Mouse (Mus musculus) neural tube, embryonic 13.5 days (tissue): ENCODE measurements at regions not wholly inside any gene's neighbourhood (a gene's known extent, or its start where the extent isn't known, plus 50 kb on each side); places are given as distances from the start of the nearest gene placed in this dataset.
A peak's percentile ranks its signal among the peaks of the same experiment; 100 is the strongest.

Source experiments
- ATAC-seq: fragments of 200-750 bp; cut with Nextera tagmentation; 2 replicates; pipeline ENCODE4 v1.8.0; 2017; ENCODE audit warnings: low read depth, mild to moderate bottlenecking, moderate TSS enrichment, moderate library complexity
- H3K27ac ChIP-seq: fragments of 300-500 bp; sonication (generic); replicated peaks from 2 replicates; pipeline ENCODE4 v1.5.1; 2015; ENCODE audit warnings: moderate library complexity, mild to moderate bottlenecking, inconsistent platforms
- H3K27me3 ChIP-seq: fragments of 300-500 bp; sonication (generic); 2 replicates; pipeline ENCODE4 v1.6.1; 2015; ENCODE audit warnings: mild to moderate bottlenecking, inconsistent platforms
- H3K36me3 ChIP-seq: fragments of 300-500 bp; sonication (generic); 2 replicates; pipeline ENCODE4 v1.6.1; 2015; ENCODE audit warnings: mild to moderate bottlenecking, inconsistent platforms
- H3K4me1 ChIP-seq: fragments of 300-500 bp; sonication (generic); replicated peaks from 2 replicates; pipeline ENCODE4 v1.6.1; 2015; ENCODE audit warnings: inconsistent platforms
- H3K4me2 ChIP-seq: fragments of 300-500 bp; sonication (generic); 2 replicates; pipeline ENCODE4 v1.6.1; 2015; ENCODE audit warnings: inconsistent platforms, mild to moderate bottlenecking, moderate library complexity
- H3K4me3 ChIP-seq: fragments of 300-500 bp; sonication (generic); 2 replicates; pipeline ENCODE4 v1.5.1; 2015; ENCODE audit warnings: mild to moderate bottlenecking, inconsistent platforms
- H3K9ac ChIP-seq: fragments of 300-500 bp; sonication (generic); 2 replicates; pipeline ENCODE4 v1.6.1; 2015; ENCODE audit warnings: moderate library complexity, mild to moderate bottlenecking, inconsistent platforms
- H3K9me3 ChIP-seq: fragments of 300-500 bp; sonication (generic); 2 replicates; pipeline ENCODE4 v1.6.1; 2016; ENCODE audit warnings: inconsistent platforms
- WGBS: fragments of 180-500 bp; shearing (Covaris S2); methylation state at CpG from one replicate; pipeline ENCODE4 v1.1.7; 2015; 5-methylcytosine and 5-hydroxymethylcytosine counted together

GRCm38 (mm10) chr3:66646251-66646650 lies 334.9 kb upstream of the Rsrc1 start:
- H3K4me1 ChIP-seq = peaks cover 19% of the 10 kb centered on the region
- H3K4me2 ChIP-seq = no peak overlapping the region

DNA sequence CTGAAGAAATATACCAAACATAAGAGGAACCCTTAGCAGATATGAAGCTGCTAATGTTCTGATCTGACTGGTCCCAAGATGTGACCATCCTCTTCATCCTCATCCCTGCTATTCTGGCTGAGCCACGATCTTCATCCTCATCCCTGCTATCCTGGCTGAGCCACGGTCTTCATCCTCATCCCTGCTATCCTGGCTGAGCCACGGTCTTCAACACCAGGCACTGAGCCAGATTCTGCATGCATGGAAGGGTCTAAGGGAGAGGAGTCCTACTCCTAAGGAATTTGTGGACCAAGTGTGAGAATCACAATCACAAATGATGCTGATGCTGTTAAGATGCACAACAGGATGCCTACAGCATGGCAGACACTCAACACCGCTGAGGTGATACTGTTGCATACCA lies 331.9 kb upstream of the Rsrc1 start:
- Histone ChIP-seq H3K4me2 (no peak overlapping the region), H3K9ac (no peak overlapping the region), H3K9me3 (no peaks in the 10 kb centered on the region), H3K4me1 (peaks cover 19% of the 10 kb centered on the region), H3K27me3 (no peaks in the 10 kb centered on the region), H3K36me3 (no peaks in the 10 kb centered on the region), H3K27ac (no peak overlapping the region), H3K4me3 (no peak overlapping the region)
- WGBS = 89% methylated on average over 4 of the region's 4 CpGs
- no peak for ATAC-seq

More at GRCm38 (mm10) chr3:66646251-66646650, 334.9 kb upstream of the Rsrc1 start:
- H3K4me3 ChIP-seq = no peak overlapping the region
- no peaks in the 10 kb centered on the region for H3K9me3 ChIP-seq
- H3K36me3 ChIP-seq = no peaks in the 10 kb centered on the region
- H3K9ac ChIP-seq = no peak overlapping the region
- H3K27ac ChIP-seq = no peak overlapping the region
- 70% methylated on average over 4 of the region's 4 CpGs for WGBS
- H3K27me3 ChIP-seq = no peaks in the 10 kb centered on the region
- ATAC-seq = no peak

GRCm38 (mm10) chr3:66650076-66650748 lies 331.0 kb upstream of the Rsrc1 start:
- H3K9ac ChIP-seq = no peak overlapping the region
- no peaks in the 10 kb centered on the region for H3K27me3 ChIP-seq
- H3K27ac ChIP-seq = no peak overlapping the region
- H3K9me3 ChIP-seq = no peaks in the 10 kb centered on the region
- H3K4me2 ChIP-seq = no peak overlapping the region
- peaks cover 12% of the 10 kb centered on the region; the same call in 1 of the 2 replicates for H3K4me1 ChIP-seq
- WGBS = 72% methylated on average over 15 of the region's 15 CpGs
- H3K4me3 ChIP-seq = no peak overlapping the region
- peak; percentile 61 for ATAC-seq
- H3K36me3 ChIP-seq = no peaks in the 10 kb centered on the region

DNA sequence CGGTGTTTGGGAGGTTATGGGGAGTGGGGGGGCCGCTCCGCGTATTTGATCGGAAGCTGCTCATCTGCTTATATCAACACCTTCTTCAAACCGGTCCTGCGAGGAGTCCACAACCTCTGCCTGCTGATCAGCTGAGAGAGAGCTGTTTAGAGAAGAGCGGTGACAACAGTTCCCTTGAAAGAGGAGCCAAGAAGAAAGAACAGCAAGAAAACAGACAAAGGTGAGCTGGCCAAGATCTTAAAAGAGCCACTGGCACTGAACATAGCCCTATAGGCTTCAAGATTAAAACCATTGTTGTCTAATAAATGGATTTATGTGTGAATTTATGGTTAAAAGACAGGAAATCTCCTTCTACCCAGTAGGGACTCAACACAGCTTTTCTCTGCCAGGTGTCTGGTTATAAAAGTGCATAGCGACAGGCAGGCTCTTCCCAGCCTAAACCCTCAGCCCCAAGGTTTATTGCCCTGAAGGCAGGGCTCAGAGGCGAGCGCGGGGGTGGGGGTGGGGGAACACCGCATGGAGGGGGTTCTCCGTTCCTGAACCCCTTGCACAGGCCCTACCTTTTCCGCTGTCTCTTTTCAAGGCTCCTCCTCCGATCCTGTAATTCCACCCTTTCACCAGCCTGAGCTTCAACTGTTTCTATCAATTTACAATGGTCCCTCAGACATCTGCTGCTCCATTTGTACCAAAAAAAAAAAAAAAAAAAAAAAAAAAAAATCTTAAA lies 330.3 kb upstream of the Rsrc1 start:
- peak; percentile 50; the same call in 1 of the 2 replicates for ATAC-seq
- Histone ChIP-seq H3K9me3 (no peaks in the 10 kb centered on the region), H3K4me1 (peaks cover 12% of the 10 kb centered on the region; the same call in 1 of the 2 replicates), H3K27ac (no peak overlapping the region), H3K27me3 (no peaks in the 10 kb centered on the region), H3K36me3 (no peaks in the 10 kb centered on the region), H3K9ac (no peak overlapping the region), H3K4me3 (no peak overlapping the region), H3K4me2 (peak overlapping the region; percentile 32; the same call in 1 of the 2 replicates)
- 36% methylated on average over 16 of the region's 16 CpGs for WGBS

GRCm38 (mm10) chr3:66652139-66652846 lies 328.9 kb upstream of the Rsrc1 start:
- Histone ChIP-seq H3K4me3 (no peak overlapping the region), H3K9me3 (no peaks in the 10 kb centered on the region), H3K36me3 (no peaks in the 10 kb centered on the region), H3K27me3 (no peaks in the 10 kb centered on the region), H3K4me1 (peaks cover 12% of the 10 kb centered on the region; the same call in 1 of the 2 replicates), H3K4me2 (no peak overlapping the region), H3K9ac (no peak overlapping the region), H3K27ac (no peak overlapping the region)
- ATAC-seq = no peak
- WGBS = 90% methylated on average over 7 of the region's 7 CpGs

GRCm38 (mm10) chr3:66653961-66654360 lies 327.2 kb upstream of the Rsrc1 start:
- H3K36me3 ChIP-seq = no peaks in the 10 kb centered on the region
- H3K27ac ChIP-seq = no peak overlapping the region
- H3K4me1 ChIP-seq = peaks cover 12% of the 10 kb centered on the region; the same call in 1 of the 2 replicates
- no peak overlapping the region for H3K4me3 ChIP-seq
- WGBS = 81% methylated on average over 2 of the region's 2 CpGs
- H3K27me3 ChIP-seq = no peaks in the 10 kb centered on the region
- no peaks in the 10 kb centered on the region for H3K9me3 ChIP-seq
- no peak overlapping the region for H3K9ac ChIP-seq
- no peak overlapping the region for H3K4me2 ChIP-seq
- no peak for ATAC-seq

- 79% methylated on average over 1 of the region's 1 CpGs for WGBS
These were observed 326.3 kb upstream of the Rsrc1 start for GRCm38 (mm10) chr3:66654860-66655259.

DNA sequence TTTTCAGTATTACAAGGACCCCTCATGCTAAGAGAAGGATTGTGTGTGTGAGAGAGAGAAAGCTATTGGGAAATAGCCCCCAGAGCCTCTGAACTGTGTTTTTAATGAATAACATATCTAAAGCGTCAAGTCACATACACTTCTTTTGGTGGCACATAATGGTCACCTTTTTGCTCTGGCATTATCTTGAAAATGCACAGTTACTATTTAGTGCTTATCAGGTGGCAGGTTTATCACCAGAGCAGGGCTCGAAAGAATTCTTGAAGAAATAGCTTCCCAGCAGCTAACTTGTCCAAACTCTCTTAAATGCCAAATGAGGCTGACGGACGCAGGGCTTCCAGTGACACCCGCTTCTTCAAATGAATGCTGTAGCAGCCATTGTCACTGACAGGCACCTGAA lies 324.7 kb upstream of the Rsrc1 start:
- Histone ChIP-seq H3K4me3 (no peak overlapping the region), H3K9me3 (no peaks in the 10 kb centered on the region), H3K36me3 (no peaks in the 10 kb centered on the region), H3K4me2 (no peak overlapping the region), H3K9ac (no peak overlapping the region), H3K27me3 (no peaks in the 10 kb centered on the region), H3K4me1 (no peaks in the 10 kb centered on the region), H3K27ac (no peak overlapping the region)
- ATAC-seq = no peak
- WGBS = 92% methylated on average over 5 of the region's 5 CpGs

More at GRCm38 (mm10) chr3:66654860-66655259, 326.3 kb upstream of the Rsrc1 start:
- Histone ChIP-seq H3K27ac (no peak overlapping the region), H3K4me3 (no peak overlapping the region), H3K27me3 (no peaks in the 10 kb centered on the region), H3K36me3 (no peaks in the 10 kb centered on the region), H3K4me1 (peaks cover 12% of the 10 kb centered on the region; the same call in 1 of the 2 replicates), H3K9me3 (no peaks in the 10 kb centered on the region), H3K9ac (no peak overlapping the region), H3K4me2 (no peak overlapping the region)
- no peak for ATAC-seq

GRCm38 (mm10) chr3:66660555-66660954 lies 320.6 kb upstream of the Rsrc1 start:
- no peaks in the 10 kb centered on the region for H3K9me3 ChIP-seq
- no peak overlapping the region for H3K27ac ChIP-seq
- no peaks in the 10 kb centered on the region for H3K4me1 ChIP-seq
- no peaks in the 10 kb centered on the region for H3K27me3 ChIP-seq
- no peak overlapping the region for H3K4me3 ChIP-seq
- WGBS = 71% methylated on average over 5 of the region's 5 CpGs
- H3K36me3 ChIP-seq = no peaks in the 10 kb centered on the region
- no peak for ATAC-seq
- H3K9ac ChIP-seq = no peak overlapping the region
- no peak overlapping the region for H3K4me2 ChIP-seq

DNA sequence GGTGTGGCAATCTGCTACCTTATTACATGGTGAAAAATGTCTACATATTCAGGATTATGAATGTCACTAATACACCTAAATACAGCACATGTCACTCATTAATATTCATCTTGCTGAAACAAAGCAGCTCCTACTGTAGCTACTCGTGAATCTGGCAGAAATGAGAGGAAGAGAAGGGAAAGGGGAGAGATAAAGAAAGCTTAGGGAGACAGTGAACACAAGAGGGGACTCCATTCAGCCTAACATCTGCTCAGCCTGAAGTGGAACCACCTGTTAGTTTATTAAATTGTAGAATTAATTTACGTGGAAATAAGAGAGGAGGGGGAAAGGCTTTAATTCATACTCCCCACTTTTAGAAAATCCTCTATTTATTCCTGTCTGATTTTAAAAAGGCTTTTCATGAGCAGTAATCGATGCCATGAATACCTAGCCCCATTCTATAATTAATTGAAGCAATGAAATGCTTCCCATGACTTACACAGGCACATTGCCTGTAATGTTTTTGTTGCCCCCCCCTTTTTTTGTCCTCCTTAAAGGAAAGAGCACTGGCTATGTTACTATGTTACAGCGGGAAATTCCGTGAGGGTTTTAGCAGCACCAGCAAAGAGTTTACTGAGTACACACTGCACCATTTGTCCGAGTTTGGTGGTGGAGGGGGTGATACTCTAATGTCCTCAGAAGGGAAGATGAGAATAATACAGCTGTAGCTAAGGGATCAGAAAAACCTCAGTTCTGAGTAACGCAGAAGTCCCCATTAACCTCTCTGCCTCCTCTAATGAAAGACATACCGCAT lies 319.2 kb upstream of the Rsrc1 start:
- H3K9me3 ChIP-seq = no peaks in the 10 kb centered on the region
- H3K4me3 ChIP-seq = no peak overlapping the region
- ATAC-seq = no peak
- H3K36me3 ChIP-seq = no peaks in the 10 kb centered on the region
- no peaks in the 10 kb centered on the region for H3K4me1 ChIP-seq
- no peak overlapping the region for H3K27ac ChIP-seq
- 71% methylated on average over 8 of the region's 8 CpGs for WGBS
- no peak overlapping the region for H3K9ac ChIP-seq
- H3K27me3 ChIP-seq = no peaks in the 10 kb centered on the region
- no peak overlapping the region for H3K4me2 ChIP-seq

- peak overlapping the region; percentile 24; the same call in 1 of the 2 replicates for H3K27ac ChIP-seq
- no peaks in the 10 kb centered on the region for H3K27me3 ChIP-seq
- ATAC-seq = no peak
- no peaks in the 10 kb centered on the region for H3K36me3 ChIP-seq
- no peak overlapping the region for H3K4me3 ChIP-seq
- 37% methylated on average over 8 of the region's 8 CpGs for WGBS
- H3K4me1 ChIP-seq = peaks cover 23% of the 10 kb centered on the region
- no peak overlapping the region for H3K9ac ChIP-seq
- H3K9me3 ChIP-seq = peaks cover 4% of the 10 kb centered on the region; the same call in 1 of the 2 replicates
- H3K4me2 ChIP-seq = 0 out of 2 replicates have a peak overlapping the region, but pooled peaks have one; percentile 10
These were observed 297.5 kb upstream of the Rsrc1 start for GRCm38 (mm10) chr3:66683589-66684286.
